Mouse (Mus musculus) T-helper 2 cell (primary cell): Measurements from ENCODE around the gene Gm10803.

ENCODE experiments used
- in situ Hi-C: fragments of 300-600 bp; cut with MboI, MseI; formaldehyde crosslinking; loops from one replicate; pipeline ENCODE4 v1.15.1; 2025; ENCODE audit warnings: high pct_unique_total_duplicates

Gene Gm10803

DNA sequence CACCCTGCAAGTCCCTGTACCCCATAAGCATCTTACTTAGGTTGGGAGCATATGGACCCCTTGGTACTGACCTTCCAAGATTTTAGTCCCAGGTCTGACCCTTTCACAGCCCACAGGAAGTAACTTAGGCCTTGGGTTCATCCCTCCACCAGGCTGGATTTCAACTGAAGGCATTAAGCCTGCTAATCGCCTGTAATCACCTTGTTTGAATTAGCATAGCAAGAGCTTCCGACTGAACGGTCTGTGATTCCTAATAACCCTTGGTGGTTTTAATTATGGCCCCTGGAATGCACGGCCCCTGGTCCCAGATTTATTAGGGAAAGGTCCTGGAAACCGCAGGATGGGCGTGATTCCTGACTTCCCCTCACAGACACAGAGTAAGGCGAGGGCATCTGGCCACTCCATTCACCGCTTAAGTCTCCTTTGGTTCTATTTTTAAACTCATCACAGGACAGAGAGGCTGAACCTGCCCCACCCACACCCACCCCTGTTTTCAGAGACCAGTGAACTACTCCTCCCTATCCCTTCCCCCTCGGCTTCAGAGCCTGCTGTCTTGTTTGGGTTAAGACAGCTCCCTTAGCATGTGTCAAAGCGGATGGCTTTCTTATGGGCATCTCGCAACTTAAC lies 31.9 kb downstream of the Gm10803 start:
- in situ Hi-C loops, result no loop called here

DNA sequence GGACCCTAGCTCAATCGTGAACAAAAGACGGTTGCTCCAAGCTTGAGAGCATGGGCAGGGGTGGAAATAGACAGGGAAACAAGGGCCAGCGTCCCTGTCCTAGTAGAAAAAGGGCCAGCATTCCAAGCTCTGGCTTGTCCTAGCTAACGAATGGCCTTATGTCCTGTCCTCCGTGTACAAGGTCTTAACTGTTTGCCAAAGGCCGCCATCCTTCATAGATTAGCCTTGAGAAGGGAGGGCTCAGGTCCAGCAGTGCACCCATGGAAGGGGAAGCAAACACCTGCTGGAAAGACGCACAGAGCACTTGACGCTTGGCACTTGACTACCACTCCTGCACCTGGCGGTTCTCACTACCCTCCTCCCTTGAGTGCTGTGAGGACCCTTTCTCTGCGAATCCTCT lies 32.8 kb downstream of the Gm10803 start:
- in situ Hi-C loops, result no loop called here

DNA sequence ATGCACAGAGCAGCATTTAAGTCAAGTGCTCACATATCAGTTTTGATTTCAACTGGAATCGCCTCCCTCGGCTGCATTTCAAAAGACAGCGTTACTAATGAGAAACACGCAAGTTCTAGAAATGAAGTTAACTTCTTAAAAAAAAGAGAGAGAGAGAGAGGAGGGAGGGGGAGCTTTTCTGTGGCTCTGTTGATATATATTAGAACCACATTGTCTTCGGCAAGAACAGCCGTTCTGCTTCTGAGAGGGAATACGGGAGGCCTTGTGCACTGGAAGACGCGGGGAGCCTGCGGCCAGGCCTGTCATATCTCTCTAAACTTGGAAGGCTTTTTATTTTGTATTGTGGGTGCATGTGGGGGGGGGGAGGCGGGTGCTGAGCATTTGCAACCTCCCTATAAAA lies 36.8 kb downstream of the Gm10803 start:
- in situ Hi-C loops, result no loop called here

DNA sequence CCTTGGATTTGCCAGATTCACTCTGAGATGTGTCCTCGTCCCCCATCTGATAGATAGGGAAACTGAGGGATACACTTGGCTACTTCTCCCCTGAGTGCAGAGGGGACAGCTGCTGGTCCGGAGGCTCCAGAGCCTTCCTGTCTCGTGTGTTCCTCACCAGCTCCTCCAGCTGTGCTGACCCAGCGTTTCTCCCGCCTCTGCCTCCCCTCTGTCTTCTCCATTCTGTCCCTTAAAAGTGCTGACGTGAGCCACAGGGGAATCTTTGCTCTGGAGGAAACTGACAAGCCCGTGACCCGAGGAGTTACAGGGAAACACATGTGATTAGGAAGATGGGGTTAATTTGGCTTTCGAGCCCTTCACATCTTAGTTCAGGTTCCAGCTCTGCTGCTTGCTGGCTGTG lies 39.4 kb downstream of the Gm10803 start:
- in situ Hi-C loops, result no loop called here

DNA sequence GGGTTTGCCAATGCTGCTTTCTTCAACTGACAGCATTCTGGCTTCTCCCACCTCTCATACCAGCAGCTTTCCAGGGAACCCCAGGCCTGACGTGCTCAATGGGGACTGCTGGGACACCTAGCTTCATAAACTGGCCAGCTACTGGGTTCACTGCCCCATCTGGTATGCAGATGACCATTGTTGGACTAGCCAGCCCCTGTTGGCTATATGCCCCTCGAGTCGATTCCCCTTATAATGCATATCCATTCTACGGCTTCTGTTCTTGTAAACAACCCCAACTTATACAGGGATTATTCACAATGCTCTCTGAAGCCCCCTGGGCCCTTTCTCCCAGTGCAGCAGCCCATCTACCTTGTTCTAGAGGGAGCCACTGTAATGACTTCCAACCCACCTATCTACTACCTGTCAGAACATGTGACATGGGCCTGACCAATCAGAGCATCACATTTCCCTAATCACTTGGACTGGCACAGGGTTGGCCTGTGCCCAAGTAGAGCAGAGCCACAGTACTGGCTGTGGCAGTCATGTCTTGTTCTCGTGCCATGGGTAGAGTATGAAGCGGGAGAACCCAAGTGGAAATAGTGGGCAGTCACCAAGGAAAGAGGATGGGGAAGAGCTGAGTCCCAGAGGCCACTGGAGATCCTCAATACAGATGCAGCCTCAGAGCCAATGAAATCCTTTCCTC lies 44.4 kb downstream of the Gm10803 start:
- in situ Hi-C loops, result no loop called here

DNA sequence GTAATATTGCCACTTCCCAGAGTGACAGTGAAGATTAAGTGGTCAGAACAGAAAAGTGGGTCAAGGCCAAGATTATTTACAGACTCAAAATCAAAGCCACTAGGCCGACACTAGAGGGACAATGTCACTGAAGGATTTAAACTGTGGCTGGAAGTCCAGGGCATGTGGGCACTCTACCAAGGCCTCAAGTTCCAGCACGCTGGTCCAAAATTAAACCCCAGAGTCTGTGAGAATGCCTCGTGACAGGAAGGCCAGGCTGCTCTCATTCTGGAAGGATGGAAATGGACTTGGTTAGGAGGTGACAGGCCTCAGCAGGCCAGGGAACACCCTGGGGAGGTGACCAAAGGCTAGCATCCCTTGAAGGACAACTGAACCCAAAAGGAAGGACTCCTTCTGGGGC lies 48.4 kb downstream of the Gm10803 start:
- in situ Hi-C loops, result no loop called here

DNA sequence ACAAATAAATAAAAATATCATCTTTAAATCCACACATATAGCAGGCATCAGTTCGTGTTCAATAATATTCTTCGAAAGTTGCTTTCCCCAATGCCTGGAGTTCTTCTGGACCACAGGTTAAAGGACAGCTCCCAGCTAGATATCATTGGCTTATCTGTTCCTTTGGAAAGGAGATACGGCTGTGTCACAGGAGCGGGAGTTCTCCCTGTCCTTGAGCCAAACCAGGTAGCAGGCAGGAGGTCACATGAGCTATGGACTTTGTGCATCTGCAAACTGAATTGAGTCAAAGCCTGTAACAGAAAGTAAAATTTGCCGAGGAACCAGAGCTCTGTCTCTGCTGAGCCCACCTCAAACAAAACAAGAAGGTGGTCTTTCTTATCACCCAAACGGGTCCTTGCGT lies 52.7 kb downstream of the Gm10803 start:
- in situ Hi-C loops, result no loop called here
